Mouse (Mus musculus): ENCODE measurements around the gene Oas1c.

Gene Oas1c

DNA sequence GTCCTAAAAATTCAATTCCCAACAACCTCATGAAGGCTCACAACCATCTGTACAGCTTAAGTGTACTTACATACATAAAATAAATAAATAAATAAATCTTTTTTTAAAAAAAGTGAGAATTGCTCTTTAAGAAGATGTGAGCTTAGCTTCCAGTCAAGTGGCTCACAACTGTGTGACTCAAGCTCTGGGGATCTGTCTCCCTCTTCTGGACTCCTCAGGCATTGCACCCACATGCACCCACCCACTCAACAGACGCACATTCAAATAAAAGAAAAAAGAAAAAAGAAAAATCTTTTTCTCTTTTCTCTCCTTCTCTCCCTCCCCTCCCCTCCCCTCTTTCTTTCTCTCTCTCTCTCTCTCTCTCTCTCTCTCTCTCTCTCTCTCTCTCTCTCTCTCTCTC is 30.7 kb downstream of the Oas1c start:
- DNase-seq (ENCODE audit: low spot score): no peak

DNA sequence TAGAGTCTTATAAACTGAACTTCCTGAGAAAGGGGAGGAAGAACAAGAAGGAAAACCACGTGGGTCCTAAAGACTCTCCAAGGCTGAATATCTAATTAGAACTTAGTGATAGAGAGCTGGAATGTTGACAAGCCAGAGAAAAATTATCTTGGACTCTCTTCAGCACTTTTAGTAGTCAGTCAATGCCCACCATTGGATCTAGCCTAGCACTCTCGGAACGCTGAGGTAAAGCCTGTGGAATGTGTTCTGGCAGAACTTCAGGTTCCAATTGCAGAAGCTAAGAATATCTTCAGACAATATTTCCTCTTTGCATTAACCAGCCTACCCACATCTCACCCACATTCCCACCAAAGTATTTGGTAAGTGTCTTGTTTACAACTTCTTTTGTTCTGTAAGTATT is 32.4 kb downstream of the Oas1c start:
- DNase-seq (ENCODE audit: low spot score): no peak

DNA sequence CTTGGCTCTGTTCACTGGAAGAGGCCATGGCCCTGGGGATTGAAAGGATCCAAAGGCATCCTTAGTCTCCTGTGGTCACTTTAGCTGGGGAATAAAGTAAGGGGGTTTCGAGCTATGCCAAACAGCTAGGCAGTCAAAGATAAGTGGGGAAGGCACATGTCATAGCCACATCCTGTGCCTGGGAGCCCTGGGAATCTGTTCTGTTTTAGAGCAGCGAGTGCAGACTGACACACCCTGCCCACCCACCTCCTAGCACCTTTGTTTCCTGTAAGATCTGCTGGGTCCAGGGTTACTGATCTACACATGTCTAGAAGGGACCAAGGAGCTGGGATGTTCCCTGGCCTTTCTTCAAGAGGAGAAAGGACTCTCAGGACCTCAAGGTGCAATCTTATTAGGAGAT is 33.4 kb downstream of the Oas1c start:
- DNase-seq (ENCODE audit: low spot score): no peak

DNA sequence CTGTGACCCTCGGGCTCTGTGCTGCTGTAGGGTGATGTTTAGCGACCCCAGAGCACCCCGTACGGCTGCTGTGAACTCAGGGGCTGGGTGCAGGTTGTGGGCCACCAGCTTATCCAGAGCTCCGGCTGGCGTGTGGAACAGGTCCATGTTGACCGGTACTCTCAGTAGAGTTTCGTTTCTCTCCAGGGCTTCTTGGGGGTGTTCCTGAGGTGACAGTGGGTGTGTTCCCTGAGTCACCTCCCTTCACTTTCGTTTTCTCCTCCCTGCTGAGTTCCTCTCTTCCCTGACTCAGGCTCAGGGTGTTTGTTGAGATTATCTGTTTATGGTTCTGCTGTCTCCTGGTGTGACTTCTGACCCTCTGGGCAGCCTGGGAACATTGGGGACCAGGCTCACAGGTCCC is 34.8 kb downstream of the Oas1c start, which contains the start of gene Oas3:
Oas3 (minus strand) TSS at position 184 of the 400 bp plus-strand sequence.
- DNase-seq (ENCODE audit: low spot score): no peak

DNA sequence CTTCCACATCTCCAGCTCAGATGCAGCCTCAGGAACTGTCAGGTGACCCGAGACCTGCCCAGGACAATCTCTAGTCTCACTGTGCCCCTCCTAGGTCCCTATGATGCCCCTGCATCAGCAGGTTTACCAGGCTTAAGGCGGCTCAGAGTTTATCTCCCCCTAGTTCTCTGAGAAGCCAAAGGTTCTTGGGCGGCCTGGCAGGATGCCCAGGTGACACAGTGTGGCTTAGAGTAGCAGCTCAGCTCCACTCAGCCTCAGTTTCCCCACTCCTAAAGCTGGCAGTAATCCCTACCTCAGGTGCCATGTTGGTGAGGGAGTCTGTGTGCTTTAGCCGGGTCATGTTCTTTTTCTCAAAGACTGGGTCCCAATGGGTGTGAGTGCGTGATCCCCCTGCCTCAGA is 35.5 kb downstream of the Oas1c start:
- DNase-seq (ENCODE audit: low spot score): no peak

DNA sequence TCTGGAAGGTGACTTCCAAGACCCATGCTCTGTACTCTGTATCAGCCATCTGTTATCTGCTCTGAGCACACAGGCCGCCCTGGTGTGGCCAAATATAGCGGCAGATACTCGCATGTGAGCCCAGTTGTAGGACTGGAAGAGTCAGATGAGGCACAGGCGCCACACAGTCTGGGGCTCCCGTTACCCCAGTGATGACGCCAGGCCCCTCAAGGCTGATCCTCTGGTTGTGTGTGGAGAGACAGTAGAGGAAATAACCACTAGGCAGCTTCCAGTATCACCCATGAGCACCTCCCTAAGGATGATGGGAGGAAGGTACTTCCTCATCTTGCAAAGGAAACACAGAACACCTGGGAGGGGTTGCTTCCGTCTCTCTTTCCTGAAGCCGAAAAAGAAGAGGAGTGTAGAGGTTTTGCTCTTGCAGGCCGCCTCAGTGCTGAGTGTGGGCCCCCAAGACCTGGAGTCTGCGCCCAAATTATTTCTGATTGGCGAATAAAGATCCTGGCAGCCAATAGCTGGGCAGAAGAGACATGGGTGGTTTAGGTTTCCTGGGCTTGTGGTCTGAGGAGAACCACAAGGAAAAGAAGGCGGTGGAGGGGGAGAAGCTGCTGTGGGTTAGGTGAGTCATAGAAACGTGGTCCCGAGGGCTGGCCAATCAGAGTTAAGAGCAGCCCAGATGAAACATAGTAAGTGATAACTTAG is 36.9 kb downstream of the Oas1c start:
- no peak for DNase-seq (ENCODE audit: low spot score)

DNA sequence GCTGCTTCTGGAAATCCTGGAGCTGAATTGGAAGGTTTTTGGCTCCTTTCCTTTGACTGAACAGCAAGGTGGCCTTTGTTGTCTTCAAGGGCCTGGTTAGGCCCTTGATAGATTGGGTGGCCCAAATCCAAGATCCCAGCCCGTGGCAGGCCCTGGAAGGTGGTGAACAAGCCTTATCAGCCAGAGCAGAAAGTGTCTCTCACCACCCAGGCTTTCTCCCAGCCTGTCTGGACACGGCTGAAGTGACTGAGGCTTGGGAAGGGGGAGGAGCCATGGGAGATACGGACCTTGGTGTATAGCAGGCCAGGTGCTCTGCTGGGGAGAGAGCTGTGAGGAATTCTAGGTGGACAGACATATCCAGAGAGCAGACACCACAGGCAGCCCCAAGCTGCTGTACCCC is 42.9 kb downstream of the Oas1c start:
- no peak for DNase-seq (ENCODE audit: low spot score)

DNA sequence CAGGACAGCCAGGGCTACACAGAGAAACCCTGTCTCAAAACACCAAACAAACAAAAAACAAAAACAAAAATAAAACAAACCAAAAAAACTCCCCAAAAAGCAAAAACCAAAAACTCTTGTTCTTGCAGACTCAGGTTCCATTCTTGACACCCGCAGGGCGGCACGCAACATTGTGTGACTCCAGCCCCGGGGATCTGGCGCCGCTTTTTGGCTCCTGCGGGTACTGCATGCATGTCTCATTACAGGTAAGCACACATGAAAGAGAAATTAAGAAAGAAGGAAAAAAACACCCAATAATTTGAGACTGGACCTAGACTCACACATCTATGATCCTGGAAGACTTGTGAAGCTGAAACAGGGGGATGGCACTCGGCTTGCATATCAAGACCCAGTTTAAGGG is 47.3 kb downstream of the Oas1c start:
- no peak for DNase-seq (ENCODE audit: low spot score)

DNA sequence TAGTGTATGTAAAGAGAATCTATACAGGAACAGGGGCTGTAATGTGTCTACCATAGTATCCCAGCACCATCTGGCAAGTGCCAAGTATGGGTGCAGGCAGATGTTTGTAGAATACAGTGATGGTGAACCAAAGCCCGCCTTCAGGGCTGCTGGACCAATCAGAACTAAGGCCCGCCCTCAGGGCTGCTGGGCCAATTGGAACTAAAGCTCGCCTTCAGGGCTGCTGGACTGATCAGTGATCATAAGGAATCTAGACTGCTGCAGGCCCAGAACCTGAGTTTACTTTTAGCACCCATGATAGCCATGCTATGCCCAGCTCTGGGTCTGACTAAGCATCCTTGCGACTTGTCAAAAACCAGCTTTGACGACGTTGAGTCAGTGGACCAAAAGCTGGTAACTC is 50.4 kb downstream of the Oas1c start:
- DNase-seq (ENCODE audit: low spot score): no peak

DNA sequence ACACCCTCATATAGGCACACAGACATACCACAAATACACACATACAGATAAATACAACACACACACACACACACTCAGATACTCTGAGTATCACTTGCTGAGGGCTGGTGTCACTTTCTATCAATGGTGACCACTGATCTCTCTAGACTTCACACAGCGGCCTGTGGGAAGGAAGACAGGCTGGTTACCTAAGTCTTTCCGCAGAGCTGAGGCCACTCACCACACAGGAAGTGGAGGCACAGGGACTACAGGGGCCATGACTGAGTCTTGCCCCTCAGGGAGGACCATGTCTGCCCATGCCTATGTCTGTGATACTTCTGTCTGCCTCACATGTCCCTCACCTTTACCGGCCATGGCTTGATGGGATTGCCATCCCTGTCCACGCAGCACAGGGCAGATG is 58.1 kb downstream of the Oas1c start:
- no peak for DNase-seq (ENCODE audit: low spot score)

DNA sequence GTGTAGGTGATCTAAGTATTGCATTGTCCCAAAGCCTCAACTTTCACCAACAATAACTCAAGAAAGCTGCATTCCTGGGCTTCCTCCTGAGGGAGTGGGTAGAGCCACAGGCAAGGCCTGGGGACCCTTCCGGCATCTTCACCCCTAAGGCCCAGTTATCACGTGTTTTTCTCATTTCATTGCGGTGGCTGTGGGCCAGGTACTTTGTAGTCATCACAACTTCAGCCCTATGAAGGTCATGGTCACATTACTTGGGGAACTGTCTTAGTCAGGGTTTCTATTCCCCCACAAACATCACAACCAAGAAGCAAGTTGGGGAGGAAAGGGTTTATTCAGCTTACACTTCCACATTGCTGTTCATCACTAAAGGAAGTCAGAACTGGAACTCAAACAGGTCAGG is 59.5 kb downstream of the Oas1c start:
- DNase-seq (ENCODE audit: low spot score): no peak

DNA sequence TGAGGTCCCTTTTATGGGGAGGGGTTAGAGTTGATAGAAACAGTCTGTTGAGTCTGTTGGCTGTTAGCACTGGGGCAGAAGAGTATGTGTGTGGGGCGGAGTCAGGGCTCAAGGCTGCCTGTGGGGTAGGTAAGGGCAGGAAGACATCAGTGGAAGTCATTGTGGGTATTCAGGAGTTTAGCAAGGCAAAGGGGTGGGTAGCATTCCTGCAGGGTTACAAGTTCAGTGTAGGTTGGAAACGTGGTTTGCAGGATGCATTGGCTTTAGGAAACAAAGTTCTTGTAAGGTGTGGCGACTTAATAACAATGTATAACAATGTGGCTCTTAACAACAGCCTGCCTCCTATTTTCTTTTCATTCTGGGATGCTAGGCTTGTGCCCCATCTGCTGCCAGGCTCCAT is 61.1 kb downstream of the Oas1c start:
- no peak for DNase-seq (ENCODE audit: low spot score)
